Mouse (Mus musculus) CH12.LX (cell line): Measurements from ENCODE around the gene Pnpo. TPM values are rescaled to one million over a fixed set of nuclear protein-coding genes. Genes with fewer than 3 reads are reported as not detected.
A peak's percentile ranks its signal among the peaks of the same experiment; 100 is the strongest.

Experiments
- DNase-seq: peaks from one replicate; pipeline ENCODE4 v3.0.0-alpha.2; 2013; ENCODE audit errors: extremely low read depth
- H3K27ac ChIP-seq: 2 replicates; pipeline ENCODE4 v1.5.1; 2012; ENCODE audit warnings: low read depth, mild to moderate bottlenecking, control low read depth, moderate library complexity; ENCODE audit not compliant: insufficient read depth
- H3K27me3 ChIP-seq: replicated peaks from 2 replicates; pipeline ENCODE3; 2012; ENCODE audit warnings: inconsistent platforms
- H3K36me3 ChIP-seq, 2 experiments: replicated peaks in 1 of 2; 2 replicates each; pipeline versions ENCODE3 to v1.6.1; 2012; ENCODE audit warnings: inconsistent platforms in 1 of 2, low read length in 1 of 2, mild to moderate bottlenecking in 1 of 2, mixed read lengths in 1 of 2, moderate library complexity in 1 of 2; ENCODE audit not compliant: control insufficient read depth in 1 of 2, insufficient read depth in 1 of 2
- H3K4me1 ChIP-seq, 2 experiments: 2 replicates each; pipeline ENCODE4 v1.6.1; 2012; ENCODE audit warnings: inconsistent platforms in 1 of 2, moderate library complexity in 1 of 2; ENCODE audit not compliant: insufficient read depth in 2 of 2, control insufficient read depth in 1 of 2
- H3K4me2 ChIP-seq: 2 replicates; pipeline ENCODE4 v1.6.1; 2012; ENCODE audit warnings: low read depth, mild to moderate bottlenecking, control low read depth; ENCODE audit not compliant: poor library complexity, insufficient read depth, severe bottlenecking
- H3K4me3 ChIP-seq, 3 experiments: fragments of 150-350 bp in 1 of 3; sonication (generic) in 1 of 3; replicated peaks in 1 of 3; 2 replicates each; pipeline versions ENCODE3 to v1.5.1; 2011 to 2012; ENCODE audit warnings: low read depth in 2 of 3, low read length in 2 of 3, mild to moderate bottlenecking in 2 of 3, moderate library complexity in 2 of 3, control low read depth in 1 of 3, improper control_type of control experiment in 1 of 3, inconsistent platforms in 1 of 3, mixed read lengths in 1 of 3; ENCODE audit not compliant: poor library complexity in 1 of 3
- H3K79me2 ChIP-seq: replicated peaks from 2 replicates; pipeline ENCODE4 v1.6.1; 2012; ENCODE audit warnings: mild to moderate bottlenecking, moderate library complexity; ENCODE audit not compliant: control insufficient read depth, poor library complexity, insufficient read depth, severe bottlenecking; ENCODE audit errors: extremely low read depth
- H3K9ac ChIP-seq: 2 replicates; pipeline ENCODE4 v1.6.1; 2012; ENCODE audit warnings: low read depth, mild to moderate bottlenecking, control low read depth, moderate library complexity; ENCODE audit not compliant: insufficient read depth
- H3K9me3 ChIP-seq: replicated peaks from 2 replicates; pipeline ENCODE3; 2012; ENCODE audit warnings: low read length, inconsistent platforms, mixed read lengths
- CHD1 ChIP-seq: IDR thresholded peaks from 2 replicates; pipeline ENCODE4 v1.6.1; 2012; ENCODE audit warnings: low read depth, low read length, improper control_type of control experiment, inconsistent platforms
- CHD2 ChIP-seq: IDR thresholded peaks from 2 replicates; pipeline ENCODE4 v1.6.1; 2011; ENCODE audit warnings: low read length, improper control_type of control experiment
- CTCF ChIP-seq, 2 experiments: IDR thresholded peaks in 1 of 2; conservative IDR thresholded peaks in 1 of 2; 2 replicates each; pipeline ENCODE4 v1.5.1; 2011 to 2012; ENCODE audit warnings: low read depth in 2 of 2, low read length in 2 of 2, improper control_type of control experiment in 1 of 2, inconsistent platforms in 1 of 2, mild to moderate bottlenecking in 1 of 2, moderate library complexity in 1 of 2
- ELF1 ChIP-seq: IDR thresholded peaks from 2 replicates; pipeline ENCODE4 v1.6.1; 2014; ENCODE audit warnings: low read depth, mild to moderate bottlenecking, inconsistent platforms, low read length, improper control_type of control experiment
- IRF4 ChIP-seq: IDR thresholded peaks from 2 replicates; pipeline ENCODE4 v1.6.1; 2014; ENCODE audit warnings: low read depth, mild to moderate bottlenecking, inconsistent platforms, low read length, improper control_type of control experiment
- JUN ChIP-seq: IDR thresholded peaks from 2 replicates; pipeline ENCODE4 v1.6.1; 2011; ENCODE audit warnings: low read depth, mild to moderate bottlenecking, low read length, improper control_type of control experiment, moderate library complexity; ENCODE audit not compliant: insufficient read depth
- JUND ChIP-seq: conservative IDR thresholded peaks from 2 replicates; pipeline ENCODE4 v1.6.1; 2011; ENCODE audit warnings: low read depth, low read length, improper control_type of control experiment
- MAZ ChIP-seq: IDR thresholded peaks from 2 replicates; pipeline ENCODE4 v1.6.1; 2012; ENCODE audit warnings: low read depth, mild to moderate bottlenecking, inconsistent platforms, low read length, improper control_type of control experiment, moderate library complexity
- PAX5 ChIP-seq: IDR thresholded peaks from 2 replicates; pipeline ENCODE4 v1.6.1; 2012; ENCODE audit warnings: low read length, inconsistent platforms, mixed read lengths
- RAD21 ChIP-seq: IDR thresholded peaks from 2 replicates; pipeline ENCODE4 v1.6.1; 2011; ENCODE audit warnings: low read depth, mild to moderate bottlenecking, low read length, improper control_type of control experiment, moderate library complexity
- SMC3 ChIP-seq: IDR thresholded peaks from 2 replicates; pipeline ENCODE4 v1.6.1; 2011; ENCODE audit warnings: low read depth, low read length, improper control_type of control experiment
- USF1 ChIP-seq: IDR thresholded peaks from 2 replicates; pipeline ENCODE4 v1.6.1; 2014; ENCODE audit warnings: low read depth, mild to moderate bottlenecking, inconsistent platforms, low read length, improper control_type of control experiment
- ZKSCAN1 ChIP-seq: IDR thresholded peaks from 2 replicates; pipeline ENCODE4 v1.6.1; 2012; ENCODE audit warnings: low read depth, inconsistent platforms, low read length, improper control_type of control experiment, borderline replicate concordance
- ZNF384 ChIP-seq: IDR thresholded peaks from 2 replicates; pipeline ENCODE4 v1.6.1; 2012; ENCODE audit warnings: low read depth, low read length, improper control_type of control experiment, inconsistent platforms
- dilution Hi-C: fragments of 300-500 bp; cut with MboI; formaldehyde crosslinking; loops from 2 replicates; pipeline ENCODE4 v1.14.3; 2020; ENCODE audit warnings: low sequenced_read_pairs; ENCODE audit not compliant: extremely low pct_unique_long_range_greater_than_20kb, extremely low pct_ligation_motif_present
- in situ Hi-C: fragments of 300-500 bp; cut with MboI; formaldehyde crosslinking; loops from 3 replicates; pipeline ENCODE4 v1.14.3; 2019; ENCODE audit warnings: low sequenced_read_pairs, low pct_ligation_motif_present, low pct_unique_long_range_greater_than_20kb, mixed read lengths
- polyA plus RNA-seq: library from polyadenylated mRNA; unstranded; fragments of >175 nt; gene quantifications from 2 replicates; pipeline ENCODE4 v1.2.1, GENCODE M21; 2012; ENCODE audit warnings: low read depth; ENCODE audit not compliant: insufficient read length
- total RNA-seq, 2 experiments: library from RNA; depleted of rRNA; stranded (reverse); fragments of 300-350 nt in 1 of 2; fragments of >200 nt in 1 of 2; gene quantifications; 2 replicates each; pipeline ENCODE4 v1.2.3; 2012 to 2014

Gene Pnpo
- total and polyA plus RNA-seq, 3 experiments, result 36.3 to 54.3 (median 38.5) TPM

GRCm38 (mm10) chr11:96950767-96951166 lies 7.0 kb upstream of the Pnpo start:
- H3K27ac ChIP-seq, result no peak overlapping the region
- peaks cover 6 to 25% of the 10 kb centered on the region in 2 experiments for H3K4me1 ChIP-seq

GRCm38 (mm10) chr11:96947849-96948248 lies 4.1 kb upstream of the Pnpo start:
- DNase-seq, result no peak
- peaks cover 11% of the 10 kb centered on the region for H3K9me3 ChIP-seq
- no peak overlapping the region for H3K9ac ChIP-seq
- dilution Hi-C loops (no loop called here), in situ Hi-C loops (no loop called here)
- peaks cover 45 to 70% of the 10 kb centered on the region in 2 experiments for H3K36me3 ChIP-seq
- TF ChIP-seq CHD2, result no peak
- no peak for TF ChIP-seq ZKSCAN1
- TF ChIP-seq IRF4, result no peak
- TF ChIP-seq JUN, result no peak
- TF ChIP-seq PAX5, result no peak
- no peak for TF ChIP-seq MAZ
- TF ChIP-seq CHD1, result no peak
- no peak for TF ChIP-seq ELF1
- no peak overlapping the region for H3K27ac ChIP-seq
- H3K4me3 ChIP-seq, result no peak overlapping the region
- no peak overlapping the region for H3K4me2 ChIP-seq
- H3K4me1 ChIP-seq, result peaks cover 9 to 40% of the 10 kb centered on the region in 2 experiments
- H3K79me2 ChIP-seq, result peaks cover 11% of the 10 kb centered on the region; the same call in 1 of the 2 replicates
- no peaks in the 10 kb centered on the region for H3K27me3 ChIP-seq

More at GRCm38 (mm10) chr11:96950767-96951166, 7.0 kb upstream of the Pnpo start:
- H3K79me2 ChIP-seq, result 0 out of 2 replicates have a peak, but pooled peaks cover 3% of the 10 kb centered on the region
- peaks cover 70 to 97% of the 10 kb centered on the region in 2 experiments for H3K36me3 ChIP-seq
- H3K9ac ChIP-seq, result no peak overlapping the region
- H3K4me3 ChIP-seq, result no peak overlapping the region
- peaks cover 11% of the 10 kb centered on the region for H3K9me3 ChIP-seq
- no peaks in the 10 kb centered on the region for H3K27me3 ChIP-seq
- dilution Hi-C loops, result no loop called here
- DNase-seq, result peak; percentile 44
- in situ Hi-C loops, result no loop called here
- TF ChIP-seq JUND (no peak), ZNF384 (peak; percentile 17; the same call in 1 of the 2 replicates), RAD21 (peak; percentile 10), CTCF (conservative IDR thresholded peaks at IDR 0.05 in 1 of 2, IDR thresholded peaks at IDR 0.05 in 1 of 2; ENCODE audit: low read depth in 2 of 2, low read length in 2 of 2) (peak; percentile 45 to 60; a peak in 3 of 4 replicates), USF1 (no peak), JUN (no peak), SMC3 (peak; percentile 50)
- TF ChIP-seq, all 38 proteins: peak for 4
- no peak overlapping the region for H3K4me2 ChIP-seq

- no peak for TF ChIP-seq PAX5
- no peak overlapping the region for H3K9ac ChIP-seq
- H3K27me3 ChIP-seq, result no peaks in the 10 kb centered on the region
- dilution Hi-C loops (no loop called here), in situ Hi-C loops (no loop called here)
- no peak overlapping the region for H3K27ac ChIP-seq
- H3K4me3 ChIP-seq, result no peak overlapping the region
- H3K4me2 ChIP-seq, result no peak overlapping the region
- peaks cover 9 to 47% of the 10 kb centered on the region in 2 experiments for H3K4me1 ChIP-seq
- H3K36me3 ChIP-seq, result peaks cover 33 to 62% of the 10 kb centered on the region in 2 experiments
- H3K79me2 ChIP-seq, result peaks cover 11% of the 10 kb centered on the region; the same call in 1 of the 2 replicates
- DNase-seq, result no peak
- H3K9me3 ChIP-seq, result peaks cover 11% of the 10 kb centered on the region
Measured at GRCm38 (mm10) chr11:96946498-96946897, 2.7 kb upstream of the Pnpo start.
